12 mouse cellular contexts compared by ENCODE assay signal in the genomic region with DNA sequence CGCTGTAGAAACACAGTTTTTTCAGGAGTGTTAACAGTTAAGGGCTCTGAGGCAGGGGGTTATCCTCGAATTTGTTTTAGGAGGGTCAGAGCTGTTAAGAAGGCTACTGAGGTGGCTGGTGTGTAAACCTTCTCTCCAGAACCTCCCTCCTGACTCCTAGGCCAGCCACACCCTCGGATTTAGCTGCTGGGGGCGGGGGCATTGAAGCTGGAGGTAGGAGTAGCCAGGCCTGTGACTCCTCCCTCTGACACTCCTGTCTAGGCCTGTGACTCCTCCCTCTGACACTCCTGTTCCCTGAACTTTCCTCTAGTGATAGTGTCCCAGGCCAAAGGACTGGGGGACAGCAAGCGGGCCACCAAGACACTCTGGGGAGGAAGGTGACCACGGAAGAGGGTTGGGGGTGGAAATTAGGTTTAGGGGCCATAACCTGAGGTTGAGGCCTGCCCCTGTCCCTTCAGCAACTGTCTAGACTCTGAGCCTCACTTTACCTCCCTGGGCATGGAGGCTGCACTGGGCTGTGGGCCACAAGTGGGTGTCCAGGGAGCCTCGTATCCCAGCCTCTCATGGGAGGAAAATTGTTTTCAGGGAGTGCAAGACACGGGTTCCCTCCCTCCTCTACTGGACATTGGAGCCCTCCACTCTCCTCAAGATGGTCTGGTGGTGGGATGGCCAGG. TPM values are rescaled to one million over a fixed set of nuclear protein-coding genes. Genes with fewer than 3 reads are reported as not detected.
DNase-seq lines count a peak whose midpoint lies in the region; ATAC-seq and TF ChIP-seq lines count a peak whose summit lies in the region.
"Had no signal": no experiment of that assay in that cellular context is flagged by ENCODE, and none has a peak within 500 bp of the region (broad histone marks: within the 10 kb centered on the region; RNA-seq: fewer than 3 reads in every experiment).

No protein-coding gene starts in this region.

- intact Hi-C loops in left cerebral cortex, adult 2 months (cut with DNase I): loop anchor here (5.0 to 10.0 kb wide), 2 partner anchors 1097 to 1715 kb away; partner anchors contain the start of gene Gnas

- no peak overlapping the region for H3K4me3 ChIP-seq in kidney, embryonic 15.5 days (replicated peaks)
- H3K4me3 ChIP-seq in left cerebral cortex, adult 2 months: no peak overlapping the region

- H3K4me1 ChIP-seq in kidney, embryonic 15.5 days: peaks cover 13% of the 10 kb centered on the region; the same call in 1 of the 2 replicates

- H3K9ac ChIP-seq in kidney, embryonic 15.5 days: no peak overlapping the region

- peaks cover 36% of the 10 kb centered on the region for H3K27me3 ChIP-seq in kidney, embryonic 15.5 days

- H3K9me3 ChIP-seq in kidney, embryonic 15.5 days (replicated peaks): no peaks in the 10 kb centered on the region

- TF ChIP-seq CTCF in left cerebral cortex, adult 2 months (IDR thresholded peaks at IDR 0.05): no peak

- no peaks in the 10 kb centered on the region for H3K36me3 ChIP-seq in kidney, embryonic 15.5 days
- H3K36me3 ChIP-seq: G1E had no signal

- no peak overlapping the region for H3K27ac ChIP-seq in kidney, embryonic 15.5 days
- no peak overlapping the region for H3K27ac ChIP-seq in left cerebral cortex, adult 2 months

- WGBS in kidney, embryonic 15.5 days: 40% methylated on average over 8 of the region's 8 CpGs

- DNase-seq in kidney, adult 18-20 months: peak; percentile 46
- peak; percentile 90 for DNase-seq in R1 (ENCODE audit: low read depth, low spot score)
- peak; percentile 51 for DNase-seq in kidney, postnatal 14 days
- DNase-seq in lung, postnatal 36 days: peak; percentile 50
- DNase-seq in left cerebral cortex, adult 2 months (ENCODE audit: extremely low spot score in 1 of 2, low spot score in 2 of 2): no peak
- DNase-seq in ovary, postnatal 14 days (ENCODE audit: low spot score): no peak
- no peak for DNase-seq in cerebellum, adult 9-10 months

- ATAC-seq in kidney, embryonic 15.5 days (replicated peaks; ENCODE audit: low FRiP score): no peak; the same call in 1 of the 2 replicates

- H3K4me2 ChIP-seq in kidney, embryonic 15.5 days: no peak overlapping the region

RNA-seq across cellular contexts. Expression of gene Zbp1, which starts 31.4 kb away (rescaled TPM):
- polyA plus RNA-seq in kidney, embryonic 15.5 days (2015; fragmentation: Nextera tagmentation; extraction: Ambion mirVana): 0.40 and 0.64 TPM in 2 replicates
- under 1 TPM in 1 of 2 experiments, not detected in 1; 0.36 TPM for total RNA-seq in left cerebral cortex, adult 2 months (2021)
- total RNA-seq: left cerebral cortex, postnatal 14 days; midbrain, postnatal 0 days had no signal
- polyA plus RNA-seq: embryonic facial prominence, embryonic 11.5 days; G1E had no signal

RNA-seq across cellular contexts. Expression of gene Pck1, which starts 34.5 kb away (rescaled TPM):
- 17.9 and 18.0 TPM in 2 replicates for polyA plus RNA-seq in kidney, embryonic 15.5 days (2015; fragmentation: Nextera tagmentation; extraction: Ambion mirVana)
- total RNA-seq in left cerebral cortex, adult 2 months (2021): under 1 TPM in 1 of 2 experiments, not detected in 1; 0.11 TPM
- total RNA-seq: left cerebral cortex, postnatal 14 days; midbrain, postnatal 0 days had no signal
- polyA plus RNA-seq: embryonic facial prominence, embryonic 11.5 days; G1E had no signal

Comparison
In these comparisons a context has a peak if more than half of its experiments do, and no peak if none do; other contexts are left out.
1. DNase-seq: peak in kidney, adult 18-20 months (single experiment), R1 (single experiment), kidney, postnatal 14 days (single experiment) and lung, postnatal 36 days (single experiment); none in left cerebral cortex, adult 2 months (0 of 2), ovary, postnatal 14 days (single experiment) and cerebellum, adult 9-10 months (single experiment).